Mouse (Mus musculus): ENCODE data around the gene Trex2. TPM values are rescaled to one million over a fixed set of nuclear protein-coding genes. Genes with fewer than 3 reads are reported as not detected.

Gene Trex2
- total and polyA plus RNA-seq, 3 experiments: not detected

DNA sequence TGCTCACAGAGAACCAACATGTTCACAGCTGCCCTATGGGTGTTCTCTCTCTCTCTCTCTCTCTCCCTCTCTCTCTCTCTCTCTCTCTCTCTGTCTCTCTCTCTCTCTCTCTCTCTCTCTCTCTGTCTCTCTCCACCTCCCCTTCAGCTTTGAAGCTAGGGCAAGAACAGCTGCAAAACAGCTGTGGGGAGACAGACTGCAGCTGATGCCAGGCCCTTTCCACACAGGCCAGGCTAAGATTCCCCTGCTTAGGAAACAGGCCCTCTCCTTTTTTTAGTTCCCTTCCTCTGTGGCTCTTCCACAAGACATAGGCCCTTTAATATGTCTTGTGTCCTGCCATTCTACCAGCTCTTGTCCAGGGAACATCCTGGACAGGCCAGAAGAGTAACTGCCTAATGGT, 44.5 kb upstream of the Trex2 start:
- no peak for ATAC-seq (ENCODE audit: extremely low read depth, insufficient number of reproducible peaks, low FRiP score, poor library complexity, severe bottlenecking)
- DNase-seq (ENCODE audit: low spot score): no peak
- H3K9me3 ChIP-seq (replicated peaks): no peaks in the 10 kb centered on the region
- 0 out of 2 replicates have a peak, but pooled peaks cover 9% of the 10 kb centered on the region for H3K27me3 ChIP-seq (ENCODE audit: insufficient read depth, low read length)
- no peaks in the 10 kb centered on the region for H3K4me1 ChIP-seq (ENCODE audit: insufficient read depth, low read depth, low read length)
- no peaks in the 10 kb centered on the region for H3K36me3 ChIP-seq (replicated peaks)
- no peak overlapping the region for H3K4me3 ChIP-seq (ENCODE audit: low read depth, low read length)
- TF ChIP-seq CTCF (IDR thresholded peaks at IDR 0.05; ENCODE audit: low read depth, low read length) (no peak), TAL1 (conservative IDR thresholded peaks at IDR 0.05; ENCODE audit: low read depth, low read length) (no peak), POLR2AphosphoS5 (IDR thresholded peaks at IDR 0.05; ENCODE audit: insufficient replicate concordance, low read depth, low read length) (no peak), GATA2 (IDR thresholded peaks at IDR 0.05; ENCODE audit: borderline replicate concordance, low read depth, low read length) (no peak), GATA1 (IDR thresholded peaks at IDR 0.05; ENCODE audit: borderline replicate concordance, low read length) (no peak)

DNA sequence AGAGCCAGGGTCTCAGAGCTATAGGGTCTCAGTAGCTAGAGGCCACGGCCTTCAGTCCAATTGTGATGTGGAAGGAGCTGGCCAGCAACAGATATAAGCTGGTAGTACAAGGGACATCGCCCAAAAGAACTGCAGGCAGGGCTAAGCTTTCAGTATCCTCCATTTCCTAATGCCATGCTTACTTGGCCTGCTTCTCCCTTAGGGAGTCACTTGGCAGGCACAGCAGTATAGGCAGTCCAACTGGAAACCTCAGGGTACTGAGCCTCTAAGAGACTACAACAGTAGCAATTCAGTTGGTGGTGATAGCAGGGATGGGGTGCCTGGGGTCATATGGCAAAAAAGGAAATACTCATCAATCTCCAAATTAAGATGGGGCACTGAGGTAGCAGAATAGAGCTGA, 42.4 kb upstream of the Trex2 start:
- Histone ChIP-seq H3K27me3 (ENCODE audit: insufficient read depth, low read length) (0 out of 2 replicates have a peak, but pooled peaks cover 5% of the 10 kb centered on the region), H3K9me3 (replicated peaks) (no peaks in the 10 kb centered on the region), H3K36me3 (replicated peaks) (no peaks in the 10 kb centered on the region), H3K4me3 (ENCODE audit: low read depth, low read length) (no peak overlapping the region), H3K4me1 (ENCODE audit: insufficient read depth, low read depth, low read length) (no peaks in the 10 kb centered on the region)
- TF ChIP-seq GATA1 (IDR thresholded peaks at IDR 0.05; ENCODE audit: borderline replicate concordance, low read length) (no peak), POLR2AphosphoS5 (IDR thresholded peaks at IDR 0.05; ENCODE audit: insufficient replicate concordance, low read depth, low read length) (no peak), CTCF (IDR thresholded peaks at IDR 0.05; ENCODE audit: low read depth, low read length) (no peak), GATA2 (IDR thresholded peaks at IDR 0.05; ENCODE audit: borderline replicate concordance, low read depth, low read length) (no peak), TAL1 (conservative IDR thresholded peaks at IDR 0.05; ENCODE audit: low read depth, low read length) (no peak)
- no peak for DNase-seq (ENCODE audit: low spot score)
- ATAC-seq (ENCODE audit: extremely low read depth, insufficient number of reproducible peaks, low FRiP score, poor library complexity, severe bottlenecking): no peak

DNA sequence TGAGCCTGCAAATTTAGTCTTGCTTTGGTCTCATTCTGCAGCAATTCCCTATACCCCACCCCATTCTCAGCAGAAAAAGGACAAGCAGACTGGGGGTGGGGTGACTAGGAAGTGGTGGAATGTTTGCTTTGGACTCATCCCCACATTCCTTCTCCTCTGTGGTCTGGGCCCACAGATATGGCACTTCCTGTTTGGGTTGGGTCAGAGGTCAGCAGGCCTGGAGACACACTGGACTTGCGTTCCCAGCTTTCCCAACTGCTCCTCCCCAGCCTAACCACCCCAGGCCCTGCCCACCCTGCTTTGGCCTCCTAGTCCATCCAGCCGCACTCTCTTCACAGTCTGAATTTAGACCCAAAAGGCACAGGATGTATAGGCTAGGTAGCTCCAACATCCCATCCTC, 41.5 kb upstream of the Trex2 start:
- Histone ChIP-seq H3K4me1 (ENCODE audit: insufficient read depth, low read depth, low read length) (no peaks in the 10 kb centered on the region), H3K9me3 (replicated peaks) (no peaks in the 10 kb centered on the region), H3K4me3 (ENCODE audit: low read depth, low read length) (no peak overlapping the region), H3K36me3 (replicated peaks) (no peaks in the 10 kb centered on the region), H3K27me3 (ENCODE audit: insufficient read depth, low read length) (0 out of 2 replicates have a peak, but pooled peaks cover 5% of the 10 kb centered on the region)
- DNase-seq (ENCODE audit: low spot score): no peak
- TF ChIP-seq TAL1 (conservative IDR thresholded peaks at IDR 0.05; ENCODE audit: low read depth, low read length) (no peak), GATA2 (IDR thresholded peaks at IDR 0.05; ENCODE audit: borderline replicate concordance, low read depth, low read length) (no peak), CTCF (IDR thresholded peaks at IDR 0.05; ENCODE audit: low read depth, low read length) (no peak), GATA1 (IDR thresholded peaks at IDR 0.05; ENCODE audit: borderline replicate concordance, low read length) (no peak), POLR2AphosphoS5 (IDR thresholded peaks at IDR 0.05; ENCODE audit: insufficient replicate concordance, low read depth, low read length) (no peak)
- no peak for ATAC-seq (ENCODE audit: extremely low read depth, insufficient number of reproducible peaks, low FRiP score, poor library complexity, severe bottlenecking)

DNA sequence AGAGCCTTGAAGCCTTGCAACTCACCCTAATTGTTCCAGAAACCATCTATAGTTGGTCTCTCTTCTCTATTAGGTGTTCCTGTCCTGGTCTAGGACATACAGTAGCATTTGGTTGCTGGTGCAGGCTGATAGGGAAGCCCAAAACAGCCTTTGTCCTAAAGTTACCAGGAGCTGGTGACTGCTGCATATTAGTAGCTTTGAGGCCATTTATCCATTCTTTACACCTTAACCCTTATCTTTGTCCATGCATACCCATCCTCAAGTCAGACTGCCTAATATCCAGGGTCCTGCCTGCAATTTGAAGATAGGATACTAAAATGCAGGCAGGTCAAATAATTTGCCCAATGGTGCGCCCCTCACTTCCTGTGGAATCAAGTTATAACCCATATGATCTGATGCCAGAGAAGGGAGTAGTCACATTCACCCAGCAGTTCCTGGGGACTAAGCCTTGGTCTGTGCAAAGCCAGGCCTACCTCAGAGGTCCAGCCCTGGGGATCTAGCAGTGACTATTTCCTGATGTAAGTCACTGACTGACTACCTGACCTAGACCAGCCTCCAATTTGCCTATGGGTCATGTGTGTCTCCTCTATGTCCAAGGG, 40.6 kb upstream of the Trex2 start:
- 0 out of 2 replicates have a peak, but pooled peaks cover 5% of the 10 kb centered on the region for H3K27me3 ChIP-seq (ENCODE audit: insufficient read depth, low read length)
- TF ChIP-seq GATA1 (IDR thresholded peaks at IDR 0.05; ENCODE audit: borderline replicate concordance, low read length): no peak
- no peak for TF ChIP-seq TAL1 (conservative IDR thresholded peaks at IDR 0.05; ENCODE audit: low read depth, low read length)
- TF ChIP-seq GATA2 (IDR thresholded peaks at IDR 0.05; ENCODE audit: borderline replicate concordance, low read depth, low read length): no peak
- no peak for TF ChIP-seq POLR2AphosphoS5 (IDR thresholded peaks at IDR 0.05; ENCODE audit: insufficient replicate concordance, low read depth, low read length)
- no peak for TF ChIP-seq CTCF (IDR thresholded peaks at IDR 0.05; ENCODE audit: low read depth, low read length)
- no peak overlapping the region for H3K4me3 ChIP-seq (ENCODE audit: low read depth, low read length)
- no peaks in the 10 kb centered on the region for H3K4me1 ChIP-seq (ENCODE audit: insufficient read depth, low read depth, low read length)
- no peaks in the 10 kb centered on the region for H3K36me3 ChIP-seq (replicated peaks)
- DNase-seq (ENCODE audit: low spot score): no peak
- H3K9me3 ChIP-seq (replicated peaks): no peaks in the 10 kb centered on the region
- ATAC-seq (ENCODE audit: extremely low read depth, insufficient number of reproducible peaks, low FRiP score, poor library complexity, severe bottlenecking): no peak

DNA sequence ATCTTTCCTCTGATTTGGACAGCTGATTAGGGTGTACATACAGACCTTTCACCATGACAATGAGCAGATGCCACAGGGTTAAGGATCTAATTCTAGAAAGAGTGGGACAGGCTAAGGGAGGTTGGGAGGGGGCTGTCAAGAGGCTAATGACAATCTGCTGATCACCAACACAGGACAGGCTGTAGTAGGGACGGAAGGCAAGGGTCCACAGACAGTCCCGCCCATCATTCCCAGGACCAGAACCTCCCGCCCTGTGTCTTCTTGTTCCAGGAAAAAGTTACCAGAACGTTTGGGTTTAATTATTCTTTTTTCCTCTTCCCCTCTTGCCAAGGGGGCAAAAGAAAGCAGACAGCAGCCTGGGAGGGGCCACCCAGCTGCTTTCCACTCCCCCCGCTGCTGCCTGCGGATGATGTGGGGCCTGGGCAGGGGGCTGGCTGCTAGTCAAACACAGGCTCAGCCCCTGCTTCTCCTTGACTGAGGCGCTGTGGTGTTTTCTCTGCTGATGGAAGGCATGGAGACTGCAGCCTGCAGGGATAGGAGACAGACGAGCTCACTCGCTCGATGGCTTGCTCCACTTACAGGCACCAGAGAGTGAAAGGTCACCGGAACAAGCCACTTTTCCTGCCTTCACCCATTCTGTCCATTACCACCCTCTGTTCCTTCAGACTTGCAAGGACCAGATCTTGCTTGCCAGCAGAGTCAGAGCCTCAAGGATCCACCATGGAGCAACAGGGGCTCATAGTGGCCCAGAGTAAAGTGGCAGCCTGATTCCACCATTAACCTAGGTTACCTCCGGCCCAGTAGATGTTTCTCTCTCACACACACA, 39.4 kb upstream of the Trex2 start:
- Histone ChIP-seq H3K4me1 (ENCODE audit: insufficient read depth, low read depth, low read length) (no peaks in the 10 kb centered on the region), H3K9me3 (replicated peaks) (no peaks in the 10 kb centered on the region), H3K4me3 (ENCODE audit: low read depth, low read length) (no peak overlapping the region), H3K27me3 (ENCODE audit: insufficient read depth, low read length) (0 out of 2 replicates have a peak, but pooled peaks cover 5% of the 10 kb centered on the region), H3K36me3 (replicated peaks) (no peaks in the 10 kb centered on the region)
- TF ChIP-seq GATA2 (IDR thresholded peaks at IDR 0.05; ENCODE audit: borderline replicate concordance, low read depth, low read length) (no peak), GATA1 (IDR thresholded peaks at IDR 0.05; ENCODE audit: borderline replicate concordance, low read length) (no peak), POLR2AphosphoS5 (IDR thresholded peaks at IDR 0.05; ENCODE audit: insufficient replicate concordance, low read depth, low read length) (no peak), CTCF (IDR thresholded peaks at IDR 0.05; ENCODE audit: low read depth, low read length) (no peak), TAL1 (conservative IDR thresholded peaks at IDR 0.05; ENCODE audit: low read depth, low read length) (no peak)
- no peak for DNase-seq (ENCODE audit: low spot score)
- ATAC-seq (ENCODE audit: extremely low read depth, insufficient number of reproducible peaks, low FRiP score, poor library complexity, severe bottlenecking): no peak

DNA sequence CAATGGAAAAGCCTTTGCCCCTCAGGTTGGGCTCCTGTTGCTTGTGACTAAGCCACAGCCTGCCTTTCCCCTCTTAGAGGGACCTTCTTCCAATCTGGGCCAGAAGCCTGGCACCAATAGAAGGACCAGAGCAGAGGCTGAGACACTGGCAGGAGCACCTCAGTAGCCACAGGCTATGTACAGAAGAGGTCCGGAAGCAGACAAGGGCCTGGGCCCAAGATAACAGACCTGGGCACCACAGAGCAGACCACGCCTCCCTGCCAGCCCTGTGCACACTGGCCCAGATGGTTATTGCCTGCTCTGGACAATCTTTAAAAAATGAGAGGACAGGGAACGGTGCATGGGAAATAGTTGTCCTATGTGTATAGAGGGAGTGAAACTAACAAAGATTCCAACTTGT, 36.6 kb upstream of the Trex2 start:
- no peak for TF ChIP-seq TAL1 (conservative IDR thresholded peaks at IDR 0.05; ENCODE audit: low read depth, low read length)
- TF ChIP-seq POLR2AphosphoS5 (IDR thresholded peaks at IDR 0.05; ENCODE audit: insufficient replicate concordance, low read depth, low read length): no peak
- TF ChIP-seq CTCF (IDR thresholded peaks at IDR 0.05; ENCODE audit: low read depth, low read length): no peak
- TF ChIP-seq GATA2 (IDR thresholded peaks at IDR 0.05; ENCODE audit: borderline replicate concordance, low read depth, low read length): no peak
- TF ChIP-seq GATA1 (IDR thresholded peaks at IDR 0.05; ENCODE audit: borderline replicate concordance, low read length): no peak
- Histone ChIP-seq H3K4me1 (ENCODE audit: insufficient read depth, low read depth, low read length) (no peaks in the 10 kb centered on the region), H3K27me3 (ENCODE audit: insufficient read depth, low read length) (peaks cover 10% of the 10 kb centered on the region; the same call in 1 of the 2 replicates), H3K36me3 (replicated peaks) (no peaks in the 10 kb centered on the region), H3K4me3 (ENCODE audit: low read depth, low read length) (no peak overlapping the region), H3K9me3 (replicated peaks) (no peaks in the 10 kb centered on the region)
- ATAC-seq (ENCODE audit: extremely low read depth, insufficient number of reproducible peaks, low FRiP score, poor library complexity, severe bottlenecking) (no peak), DNase-seq (ENCODE audit: low spot score) (no peak)

Measured in G1E (cell line).